Mouse (Mus musculus) small intestine, adult 2 months (tissue): ENCODE data around the gene Cyb561.

ENCODE experiments used
- CTCF ChIP-seq: fragments of 200-500 bp; IDR thresholded peaks from 2 replicates; pipeline ENCODE4 v1.5.1; 2012; ENCODE audit warnings: low read depth, mild to moderate bottlenecking, control low read depth, inconsistent platforms, low read length, moderate library complexity, mixed read lengths; ENCODE audit not compliant: insufficient replicate concordance, insufficient read length; ENCODE audit errors: extremely low read depth
- POLR2A ChIP-seq: fragments of 200-500 bp; IDR thresholded peaks from 2 replicates; pipeline ENCODE4 v1.6.1; 2012; ENCODE audit warnings: low read depth, mild to moderate bottlenecking, control low read depth, inconsistent platforms, low read length, moderate library complexity

DNA sequence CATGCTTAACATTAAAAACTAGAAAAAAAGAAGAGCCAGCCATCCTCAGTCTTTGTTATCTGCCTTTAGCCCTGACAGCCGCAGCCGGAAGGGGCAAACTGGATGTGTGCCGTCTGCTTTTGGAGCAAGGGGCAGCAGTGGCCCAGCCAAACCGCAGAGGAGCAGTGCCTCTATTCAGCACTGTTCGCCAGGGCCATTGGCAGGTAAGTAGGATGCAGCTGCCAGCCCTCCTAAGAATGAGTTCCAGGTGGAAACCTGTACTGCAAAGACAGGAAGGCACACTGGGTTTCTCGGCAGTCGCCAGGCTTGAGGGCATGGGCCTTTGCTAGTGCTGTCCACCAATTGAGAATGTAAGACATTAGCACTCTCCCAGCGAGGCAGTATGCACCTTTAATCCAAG, 44.2 kb downstream of the Cyb561 start:
- no peak for TF ChIP-seq CTCF
- TF ChIP-seq POLR2A, result no peak
